Mouse (Mus musculus): ENCODE results near the gene Tbl1xr1.

The Tbl1xr1 gene

GRCm38 (mm10) chr3:22084222-22084996 is 8.0 kb downstream of the Tbl1xr1 start:
- intact Hi-C loops (cut with DNase I) = no loop called here

GRCm38 (mm10) chr3:22089825-22090224 is 13.4 kb downstream of the Tbl1xr1 start:
- intact Hi-C loops (cut with DNase I) = no loop called here

- intact Hi-C loops (cut with DNase I) = no loop called here
These were observed 14.2 kb downstream of the Tbl1xr1 start for GRCm38 (mm10) chr3:22090431-22091265.

- intact Hi-C loops (cut with DNase I) = no loop called here
These were observed 14.8 kb downstream of the Tbl1xr1 start for GRCm38 (mm10) chr3:22091266-22091550.

GRCm38 (mm10) chr3:22091681-22092080 is 15.2 kb downstream of the Tbl1xr1 start:
- intact Hi-C loops (cut with DNase I) = no loop called here

- intact Hi-C loops (cut with DNase I) = no loop called here
These were observed 16.3 kb downstream of the Tbl1xr1 start for GRCm38 (mm10) chr3:22092784-22093183.

- intact Hi-C loops (cut with DNase I) = loop anchor here (5.0 kb wide), 1 partner anchor 33 kb away; no protein-coding TSS in a partner anchor
These were observed 27.6 kb downstream of the Tbl1xr1 start for GRCm38 (mm10) chr3:22103986-22104515.

GRCm38 (mm10) chr3:22105471-22105870 is 29.0 kb downstream of the Tbl1xr1 start:
- intact Hi-C loops (cut with DNase I) = no loop called here

- intact Hi-C loops (cut with DNase I) = no loop called here
These were observed 31.6 kb downstream of the Tbl1xr1 start for GRCm38 (mm10) chr3:22108013-22108412.

- intact Hi-C loops (cut with DNase I) = no loop called here
These were observed 33.2 kb downstream of the Tbl1xr1 start for GRCm38 (mm10) chr3:22109651-22110050.

- intact Hi-C loops (cut with DNase I) = no loop called here
These were observed 37.3 kb downstream of the Tbl1xr1 start for GRCm38 (mm10) chr3:22113773-22114172.

- intact Hi-C loops (cut with DNase I) = no loop called here
These were observed 38.8 kb downstream of the Tbl1xr1 start for GRCm38 (mm10) chr3:22115221-22115620.

GRCm38 (mm10) chr3:22115678-22116077 is 39.2 kb downstream of the Tbl1xr1 start:
- intact Hi-C loops (cut with DNase I) = no loop called here

- intact Hi-C loops (cut with DNase I) = no loop called here
These were observed 39.7 kb downstream of the Tbl1xr1 start for GRCm38 (mm10) chr3:22116188-22116587.

- intact Hi-C loops (cut with DNase I) = no loop called here
These were observed 45.3 kb downstream of the Tbl1xr1 start for GRCm38 (mm10) chr3:22121741-22122140.

- intact Hi-C loops (cut with DNase I) = no loop called here
These were observed 46.7 kb downstream of the Tbl1xr1 start for GRCm38 (mm10) chr3:22123145-22123544.

GRCm38 (mm10) chr3:22126251-22126826 is 49.9 kb downstream of the Tbl1xr1 start:
- intact Hi-C loops (cut with DNase I) = no loop called here

GRCm38 (mm10) chr3:22131277-22131676 is 54.8 kb downstream of the Tbl1xr1 start:
- intact Hi-C loops (cut with DNase I) = no loop called here

GRCm38 (mm10) chr3:22133626-22134025 is 57.2 kb downstream of the Tbl1xr1 start:
- intact Hi-C loops (cut with DNase I) = no loop called here

GRCm38 (mm10) chr3:22137793-22138579 is 61.5 kb downstream of the Tbl1xr1 start:
- intact Hi-C loops (cut with DNase I) = loop anchor here (5.0 kb wide), 1 partner anchor 36 kb away; no protein-coding TSS in a partner anchor

- intact Hi-C loops (cut with DNase I) = loop anchor here (5.0 kb wide), 1 partner anchor 36 kb away; no protein-coding TSS in a partner anchor
These were observed 62.2 kb downstream of the Tbl1xr1 start for GRCm38 (mm10) chr3:22138580-22139099.

Data from adrenal gland (tissue).